Mouse (Mus musculus) urinary bladder, postnatal 10 days (tissue): Measurements from ENCODE around the gene Trio.
"Not testable (repeated sequence)": the region's sequence is repeated elsewhere in the genome, so short reads cannot be mapped to it uniquely, and the experiment has no call there.

ENCODE experiments used
- DNase-seq: peaks from one replicate; pipeline ENCODE4 v3.0.0; 2022; ENCODE audit warnings: low spot score

Trio gene

DNA sequence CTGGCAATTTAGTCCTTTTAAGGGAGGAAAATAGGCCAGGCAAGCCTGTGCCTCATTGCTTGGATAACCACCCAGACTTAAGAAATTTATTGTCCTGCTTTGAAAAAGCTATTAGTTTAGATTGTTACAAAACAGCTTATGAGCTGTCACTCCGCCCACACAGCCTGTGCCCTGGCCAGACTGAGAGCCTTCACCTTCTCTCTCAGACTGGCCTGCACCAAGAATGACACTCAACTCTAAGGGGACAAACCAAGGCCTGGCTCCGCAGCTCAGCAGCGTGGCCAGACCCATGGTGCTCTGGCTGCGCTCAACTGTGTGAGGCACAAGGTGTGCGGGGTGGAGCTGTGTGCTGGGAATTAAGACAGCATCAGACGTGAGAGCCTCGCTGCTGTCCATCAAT lies 254.1 kb downstream of the Trio start:
- no peak for DNase-seq

DNA sequence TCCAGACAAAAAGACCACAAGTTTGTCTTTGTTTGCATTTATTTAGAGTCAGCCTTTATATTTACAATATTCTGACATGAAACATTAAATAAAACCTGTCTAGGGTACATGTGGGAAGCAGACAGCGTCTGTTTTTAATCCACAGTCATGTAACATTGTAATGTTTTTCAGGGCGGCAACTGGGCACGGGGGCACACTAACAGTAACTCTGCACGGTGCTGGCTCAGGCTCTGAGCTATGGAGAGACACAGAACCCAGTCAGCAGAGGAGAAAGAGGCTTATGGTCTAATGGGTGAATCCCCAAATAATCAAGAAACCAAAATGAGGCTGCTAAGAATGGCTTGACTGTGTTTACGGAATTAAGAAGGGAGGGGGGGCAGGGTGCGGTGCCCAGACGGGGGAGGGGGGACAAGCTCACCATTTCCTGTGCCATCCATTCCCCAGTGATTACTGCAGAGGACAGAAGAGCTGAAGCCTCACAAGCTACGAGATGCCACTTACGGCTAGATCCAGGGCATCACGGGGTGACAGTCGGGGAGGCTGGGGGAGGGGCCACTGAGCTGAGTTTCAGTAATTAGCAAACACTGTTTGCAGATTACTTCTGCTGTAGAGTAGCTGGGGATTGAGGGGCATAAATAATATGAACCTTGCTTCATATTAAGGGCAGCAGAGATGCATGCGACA lies 255.0 kb downstream of the Trio start:
- DNase-seq: no peak

DNA sequence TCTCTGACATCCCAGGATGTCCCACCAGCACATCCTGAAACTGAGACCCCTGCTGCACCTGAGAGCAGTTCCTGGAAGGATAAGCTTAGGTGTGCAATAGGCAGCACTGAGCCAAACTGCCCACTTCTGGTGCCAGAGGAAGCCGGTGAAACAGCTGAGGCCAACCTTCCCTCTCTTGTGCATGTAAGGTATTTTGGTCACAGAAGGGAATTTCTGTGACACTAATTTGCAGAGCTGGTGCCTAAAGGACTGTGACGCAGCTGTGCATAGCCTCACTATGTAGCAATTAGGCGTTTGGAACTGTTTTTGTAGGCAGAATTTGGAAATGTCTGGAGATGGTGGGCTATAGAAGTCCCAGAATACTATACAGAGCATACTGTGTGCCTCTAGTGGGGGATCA lies 264.2 kb downstream of the Trio start:
- no peak for DNase-seq

DNA sequence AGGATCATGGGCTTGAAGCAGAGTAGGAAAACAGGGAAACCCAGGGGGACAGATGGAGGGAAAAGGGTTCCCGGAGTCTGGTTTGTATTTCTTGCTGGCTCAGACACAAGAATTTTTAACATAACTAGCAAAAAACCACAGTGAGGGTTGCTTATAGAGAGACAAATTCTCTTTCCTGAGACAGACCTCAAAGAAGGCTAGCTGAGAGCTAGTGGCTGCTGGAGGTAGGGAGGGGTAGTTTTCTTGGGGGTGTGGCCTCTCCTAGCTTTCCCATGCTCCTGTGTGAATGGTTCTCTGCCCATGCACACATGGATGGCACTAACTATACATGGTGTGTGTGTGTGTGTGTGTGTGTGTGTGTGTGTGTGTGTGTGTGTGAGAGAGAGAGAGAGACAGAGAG lies 265.0 kb downstream of the Trio start:
- DNase-seq: no peak

DNA sequence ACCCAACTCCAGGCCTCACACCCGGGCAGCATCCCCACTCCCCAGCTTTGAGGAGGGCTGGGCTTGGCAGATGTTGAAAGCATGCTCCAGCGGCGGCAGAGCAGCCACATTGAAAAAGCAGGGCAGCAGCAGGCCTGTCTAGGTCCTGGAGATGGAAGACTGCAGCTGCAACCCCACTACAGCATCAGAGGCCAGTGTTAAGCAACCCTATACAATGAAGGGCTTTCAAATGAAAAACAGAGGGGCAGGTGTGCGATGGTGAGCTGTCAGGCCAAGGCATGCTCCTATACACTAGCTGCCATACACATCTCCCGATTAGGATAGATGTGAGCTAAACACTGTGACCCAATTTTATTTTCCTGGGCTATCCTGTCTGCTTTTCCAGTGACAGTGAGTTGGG lies 265.8 kb downstream of the Trio start:
- no peak for DNase-seq

DNA sequence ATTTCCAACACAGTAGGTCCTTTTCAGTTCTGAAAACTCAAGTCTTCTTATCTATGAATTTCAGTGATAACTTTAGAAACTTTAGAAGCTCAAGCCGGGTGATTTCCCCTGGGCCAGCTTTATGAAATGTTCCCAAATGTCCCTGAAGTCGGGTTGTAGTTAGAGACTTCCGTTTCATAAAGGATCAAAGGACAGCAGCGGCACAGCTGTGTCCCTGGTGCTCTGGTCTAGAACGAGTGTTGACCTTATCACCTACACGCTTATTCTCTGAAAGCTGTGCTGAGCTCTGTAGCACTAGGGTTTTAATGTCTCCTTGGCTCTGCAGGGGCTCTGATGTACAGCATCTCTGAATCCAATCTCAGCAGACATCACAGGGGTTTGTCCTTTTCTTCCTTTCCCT lies 267.0 kb downstream of the Trio start:
- no peak for DNase-seq

DNA sequence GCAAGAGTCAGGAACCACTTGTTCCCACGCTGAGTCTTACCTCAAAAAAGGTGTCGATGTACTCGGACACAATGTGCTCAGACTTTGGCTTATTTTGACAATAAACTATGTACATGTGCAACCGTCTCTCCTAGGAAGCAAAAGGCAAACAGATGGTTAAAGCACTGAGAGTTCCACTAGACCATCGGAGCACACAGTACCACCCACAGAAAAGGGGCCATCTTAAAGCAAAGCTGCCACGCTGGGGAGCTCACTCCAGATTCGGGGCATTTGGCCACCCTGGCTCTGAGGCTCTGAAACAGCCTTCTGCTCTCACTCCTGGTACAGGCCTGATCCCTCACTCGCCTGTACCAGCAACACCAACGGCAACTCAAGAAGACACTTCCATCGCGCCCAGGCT lies 269.2 kb downstream of the Trio start:
- no peak for DNase-seq

DNA sequence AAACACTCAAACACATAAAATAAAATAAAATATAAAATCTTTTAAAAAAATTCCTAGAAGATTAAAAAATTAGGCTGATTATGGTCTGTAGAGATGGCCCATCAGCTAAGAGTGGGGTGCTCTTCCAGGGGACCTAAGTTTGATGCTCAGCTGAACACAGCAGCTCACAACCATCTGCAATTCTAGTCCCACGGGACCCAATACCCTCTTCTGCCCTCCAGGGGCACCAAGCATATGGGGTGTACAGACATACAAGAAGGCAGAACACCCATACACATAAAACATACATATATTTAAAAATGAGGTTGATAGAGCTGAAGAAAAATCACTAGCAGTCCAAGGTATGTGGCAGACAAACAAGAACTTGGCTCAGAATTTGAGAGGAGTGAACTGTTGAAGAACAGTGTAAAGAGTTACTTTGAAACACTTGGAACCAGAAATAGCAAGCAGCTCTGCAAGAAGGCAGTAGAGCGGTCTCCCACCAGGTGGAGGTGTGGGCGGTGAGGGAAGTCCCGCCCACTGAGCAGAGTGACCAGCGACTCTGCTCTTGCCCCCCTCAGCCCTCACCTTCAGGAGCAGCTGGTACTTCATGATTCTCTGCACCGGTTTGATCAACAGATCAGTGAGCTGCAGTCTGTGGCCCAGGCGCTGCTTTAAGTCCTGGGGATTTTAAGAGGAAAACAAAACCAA lies 270.9 kb downstream of the Trio start:
- no peak for DNase-seq

DNA sequence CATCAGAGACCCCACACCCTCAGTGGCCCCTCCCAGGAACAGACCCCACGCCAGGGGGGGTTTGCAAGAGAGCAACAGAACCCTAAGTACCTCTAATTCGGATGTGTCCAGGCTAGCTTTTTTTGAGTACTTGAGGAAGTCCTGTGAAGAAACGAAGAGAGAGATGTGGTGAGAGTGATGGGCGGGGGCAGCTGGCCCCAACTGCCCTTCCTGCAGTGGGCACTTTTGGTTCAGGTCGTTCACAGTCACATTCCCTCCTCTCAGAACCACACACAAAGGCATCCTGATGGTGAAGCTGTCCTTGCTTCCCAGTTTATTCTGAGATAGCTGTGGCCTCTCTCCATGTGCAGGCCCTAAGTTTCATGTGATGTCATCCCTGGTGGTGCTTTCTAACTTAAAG lies 271.7 kb downstream of the Trio start:
- DNase-seq: no peak

DNA sequence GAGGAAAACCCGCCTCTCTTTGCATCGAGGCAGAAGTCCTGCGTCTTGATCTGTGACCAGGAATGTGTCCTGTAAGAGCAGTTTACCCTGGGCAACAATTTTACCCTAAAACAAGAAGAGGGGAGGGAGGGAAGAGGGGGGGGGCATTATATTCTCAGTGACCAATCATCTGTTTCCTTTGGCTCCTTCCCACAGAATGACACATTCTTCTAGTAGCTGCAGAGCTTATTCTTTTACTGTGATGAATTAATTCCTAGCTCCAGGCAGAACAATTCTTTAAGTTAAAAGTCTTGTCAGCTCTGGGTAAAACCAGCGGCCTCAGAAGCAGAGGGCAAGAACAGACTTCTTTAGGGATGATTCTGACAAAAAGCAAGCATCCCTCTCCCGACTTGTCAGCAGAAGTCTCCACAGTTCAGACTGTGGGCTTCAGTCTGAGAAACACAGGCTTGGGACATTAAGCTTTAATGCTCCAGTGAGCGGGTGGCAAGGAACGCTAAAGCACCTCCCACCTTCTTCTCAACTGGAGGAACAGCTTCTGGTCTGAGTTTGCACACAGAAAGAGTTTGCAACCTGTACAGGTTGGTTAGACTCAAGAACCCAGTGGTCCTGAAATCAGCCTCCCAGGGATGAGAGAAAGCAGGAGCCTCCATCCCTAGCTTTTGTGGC lies 272.8 kb downstream of the Trio start:
- DNase-seq: no peak

DNA sequence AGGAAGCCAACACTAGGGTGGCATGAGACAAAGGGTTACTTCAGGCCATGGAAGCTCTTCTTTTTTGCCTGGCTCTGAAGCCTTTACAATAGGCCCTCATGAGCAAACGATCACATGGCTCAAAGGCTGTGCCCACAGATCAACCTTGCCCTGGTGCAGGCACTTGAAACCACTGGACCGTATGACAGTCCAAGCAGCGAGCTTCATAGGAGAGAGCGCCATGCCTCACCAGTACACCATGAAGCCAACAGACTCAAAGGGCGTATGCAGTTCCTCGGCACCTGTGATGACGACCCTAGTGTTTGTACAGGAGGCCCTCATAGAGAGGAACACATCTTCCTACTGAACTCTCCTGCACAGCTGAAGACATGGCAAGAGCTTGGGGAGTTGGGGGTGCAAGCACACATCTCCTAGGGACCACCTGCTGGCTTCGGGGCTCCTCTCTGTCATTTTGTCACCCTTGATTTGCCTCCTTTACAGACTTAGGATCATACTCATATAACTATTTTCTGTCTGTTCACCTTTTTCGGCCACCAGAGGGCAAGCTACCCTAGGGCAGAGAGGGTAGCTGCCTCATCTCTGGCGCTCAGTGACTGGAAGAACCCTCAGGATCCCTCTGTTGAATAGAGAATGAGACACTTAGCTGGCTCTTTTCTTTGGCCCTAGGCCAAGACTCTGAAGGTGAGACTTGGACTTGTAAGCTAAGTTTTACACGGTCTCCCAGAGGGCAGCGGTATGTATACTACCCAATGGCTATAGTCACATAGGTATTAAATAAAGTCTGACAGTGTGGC lies 273.8 kb downstream of the Trio start:
- DNase-seq: no peak

DNA sequence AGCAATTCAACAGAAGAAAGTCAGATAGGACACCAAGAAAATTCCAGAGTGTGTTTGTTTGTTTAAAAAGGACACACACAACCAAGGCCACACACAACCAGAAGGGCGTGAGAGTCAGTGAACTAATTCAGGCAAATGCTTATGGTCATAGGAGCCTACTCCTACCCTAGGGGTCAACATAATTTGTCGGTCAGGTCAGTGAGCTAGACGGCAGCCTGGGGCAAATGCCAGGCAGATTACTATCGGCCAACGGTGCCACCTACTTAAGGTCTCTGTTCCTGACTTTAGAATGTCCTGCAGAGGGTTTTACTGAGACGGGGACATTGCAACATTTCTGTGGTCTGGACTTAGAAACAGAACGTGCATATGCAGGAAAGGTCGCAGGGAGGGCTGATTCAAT lies 276.9 kb downstream of the Trio start:
- DNase-seq: no peak

DNA sequence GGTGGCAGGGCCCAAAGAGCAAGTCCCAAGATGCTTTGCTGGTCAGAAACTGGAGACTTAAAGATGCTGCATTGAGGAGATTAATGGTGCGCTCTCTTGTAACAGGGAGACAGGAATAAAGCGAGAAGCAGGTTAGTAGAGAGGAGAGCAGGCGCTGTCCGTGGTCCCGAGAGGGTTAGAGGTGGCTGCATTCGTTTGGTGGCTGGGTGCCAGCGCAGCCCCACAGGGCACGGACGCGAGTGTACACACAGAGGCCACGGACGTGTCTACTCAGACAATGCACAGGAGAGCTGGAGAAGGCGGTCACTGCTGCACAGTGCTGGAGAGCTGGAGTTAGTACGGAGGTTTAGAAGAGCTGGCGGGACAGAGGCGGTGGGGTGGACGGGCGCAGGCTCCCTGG lies 278.1 kb downstream of the Trio start:
- no peak for DNase-seq

DNA sequence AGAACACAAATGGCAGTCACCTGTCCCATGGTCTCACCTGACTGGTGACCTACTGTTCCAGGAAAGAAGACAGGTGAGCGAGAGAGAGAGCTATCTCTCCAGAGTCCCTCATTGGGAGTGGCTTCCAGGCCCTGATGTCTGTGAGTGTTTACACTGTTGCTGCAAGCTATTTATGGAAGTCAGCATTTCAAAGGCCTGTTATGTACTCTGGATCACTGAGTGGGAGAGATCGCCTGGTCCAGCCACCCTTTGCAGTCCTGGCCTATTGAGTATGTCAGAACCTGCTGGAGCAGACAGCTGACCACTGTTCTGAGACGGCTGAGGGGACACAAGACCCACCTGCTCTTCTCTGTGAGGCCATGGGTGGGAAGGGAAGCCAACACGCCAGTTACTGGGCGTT lies 280.7 kb downstream of the Trio start:
- DNase-seq: no peak

DNA sequence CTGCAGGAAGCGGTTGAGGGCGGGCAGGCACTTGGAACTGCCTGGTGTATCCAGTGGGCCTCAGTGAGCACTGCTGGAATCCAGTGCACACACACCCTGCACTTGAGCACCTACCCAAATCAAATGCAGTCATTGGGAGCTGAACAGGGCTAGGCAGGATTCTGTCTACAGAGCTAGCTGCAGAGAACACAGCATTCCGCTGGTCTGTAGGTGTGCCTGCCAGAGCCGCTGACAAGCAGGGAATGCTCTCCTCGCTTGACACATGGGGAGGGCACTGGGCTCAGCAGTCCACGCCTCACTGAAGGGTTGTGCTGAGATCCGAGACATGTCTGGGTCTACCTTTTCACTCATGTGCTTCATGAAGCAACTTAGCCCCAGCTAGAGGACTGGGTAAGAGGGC lies 285.6 kb downstream of the Trio start:
- no peak for DNase-seq

DNA sequence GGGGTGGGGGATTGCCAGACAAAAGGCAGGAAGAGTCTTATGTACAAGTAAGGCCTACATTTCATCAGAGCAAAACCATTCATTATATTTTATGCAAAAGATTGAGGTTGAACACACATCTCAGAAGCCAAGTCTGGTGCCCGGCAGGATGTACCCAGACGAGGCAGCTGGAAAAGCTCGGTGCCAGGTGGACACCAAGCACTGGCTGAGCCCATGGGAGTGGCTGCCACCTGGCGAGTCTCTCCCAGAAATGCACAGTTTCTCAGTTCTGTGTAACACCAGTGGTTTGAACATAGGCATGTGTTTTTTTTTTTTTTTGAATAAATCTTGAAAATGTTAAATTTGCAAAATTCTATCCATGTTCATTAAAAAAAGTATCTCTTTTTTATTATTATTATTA lies 293.8 kb downstream of the Trio start:
- DNase-seq: no peak

DNA sequence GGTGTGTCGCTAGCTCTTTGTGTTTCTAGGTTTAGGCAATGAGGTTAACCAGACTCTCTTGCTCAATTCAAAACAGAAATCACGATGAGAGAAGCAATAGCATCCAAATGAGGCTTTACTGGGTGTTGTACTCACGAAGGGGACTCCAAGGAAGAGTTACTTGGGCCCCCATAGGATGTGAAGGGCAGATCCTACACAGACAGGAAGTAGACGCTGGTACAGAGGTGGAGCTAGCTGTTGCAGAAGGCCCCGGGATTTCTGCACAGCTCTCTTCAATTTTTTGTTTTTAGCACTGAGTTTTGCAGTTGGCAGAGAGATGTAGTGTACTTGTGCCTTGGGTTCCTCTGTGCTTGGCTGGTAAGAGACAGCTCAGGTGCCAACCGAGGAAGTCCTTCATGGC lies 299.4 kb downstream of the Trio start:
- no peak for DNase-seq

DNA sequence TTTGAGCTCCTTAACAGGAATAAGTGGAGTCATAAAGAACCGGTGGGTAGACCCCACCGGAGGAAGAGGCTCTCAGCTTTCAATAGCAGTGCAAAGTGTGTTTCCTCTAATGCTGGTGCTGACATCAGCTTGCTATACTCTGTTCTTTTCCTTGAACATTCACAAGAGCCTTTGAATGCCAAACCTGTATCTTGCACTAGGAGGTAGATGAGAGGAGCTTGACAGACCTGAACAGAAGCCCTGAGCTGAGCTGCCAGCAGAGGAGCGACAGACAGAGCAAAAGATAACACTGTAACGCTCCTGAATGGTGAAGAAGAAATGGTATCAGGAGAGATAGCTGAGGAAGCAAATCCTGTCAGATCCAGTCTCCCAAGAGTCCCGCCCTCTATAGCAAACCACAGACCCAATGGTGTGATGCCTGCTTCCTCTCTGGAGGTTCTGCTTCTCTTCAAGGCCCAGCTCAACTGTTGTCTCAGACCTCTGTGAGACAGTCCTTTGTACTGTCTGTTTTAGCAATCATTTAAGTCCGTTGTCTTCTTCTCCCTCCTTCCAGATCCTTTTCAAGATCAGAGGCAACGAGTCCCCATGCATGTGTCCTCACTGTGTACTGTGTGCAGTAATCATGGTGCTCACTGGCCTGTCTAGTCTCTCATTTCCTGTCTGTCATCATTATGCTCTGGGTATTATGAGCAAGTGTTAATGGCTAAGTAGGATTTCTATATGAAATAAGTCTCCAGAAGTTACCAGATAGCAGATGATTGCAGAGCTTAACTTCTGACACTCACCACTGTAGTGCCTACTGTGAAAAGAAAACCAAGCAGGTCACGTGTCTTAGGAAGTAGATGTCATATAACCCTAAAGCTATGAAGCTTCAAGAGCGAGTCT lies 300.6 kb downstream of the Trio start:
- no peak for DNase-seq

DNA sequence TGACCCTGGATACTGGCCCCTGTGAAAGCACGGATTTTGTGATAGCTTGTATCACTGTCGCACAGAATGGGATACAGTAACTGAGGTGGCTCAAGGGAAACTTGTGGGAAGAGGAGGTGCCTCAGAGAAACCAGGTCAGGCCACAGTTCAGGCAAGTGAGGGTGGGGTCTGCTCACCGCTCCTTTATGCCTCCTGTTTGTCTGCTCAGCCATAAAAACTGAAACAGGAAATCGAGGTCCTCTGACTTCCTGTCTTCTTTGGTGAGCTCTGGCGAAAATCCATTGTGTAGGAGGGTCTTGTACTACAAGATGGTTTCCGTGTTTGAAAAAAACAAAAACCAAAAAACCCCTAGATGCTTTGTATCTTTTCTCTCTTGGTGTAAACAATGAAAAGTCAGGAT lies 301.4 kb downstream of the Trio start:
- no peak for DNase-seq

DNA sequence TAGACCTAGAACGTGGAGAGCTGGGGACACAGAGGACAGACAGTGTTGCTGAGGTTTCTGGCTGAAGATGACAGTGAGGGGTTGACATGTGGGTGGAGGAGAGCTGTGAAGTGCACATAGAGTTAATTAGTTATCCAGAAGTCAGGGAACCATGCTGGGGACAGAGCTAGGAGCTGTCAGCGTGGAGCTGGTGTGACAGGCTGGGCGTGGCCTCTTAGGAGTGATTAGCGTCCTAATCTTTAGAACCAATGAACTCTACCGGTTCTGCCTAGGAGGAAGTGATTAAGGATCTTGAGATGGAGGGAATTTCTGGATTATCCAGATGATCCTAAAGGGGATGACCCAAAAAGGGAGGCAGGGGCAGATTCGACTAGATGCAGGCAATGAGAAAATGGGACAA lies 301.9 kb downstream of the Trio start:
- DNase-seq: no peak

DNA sequence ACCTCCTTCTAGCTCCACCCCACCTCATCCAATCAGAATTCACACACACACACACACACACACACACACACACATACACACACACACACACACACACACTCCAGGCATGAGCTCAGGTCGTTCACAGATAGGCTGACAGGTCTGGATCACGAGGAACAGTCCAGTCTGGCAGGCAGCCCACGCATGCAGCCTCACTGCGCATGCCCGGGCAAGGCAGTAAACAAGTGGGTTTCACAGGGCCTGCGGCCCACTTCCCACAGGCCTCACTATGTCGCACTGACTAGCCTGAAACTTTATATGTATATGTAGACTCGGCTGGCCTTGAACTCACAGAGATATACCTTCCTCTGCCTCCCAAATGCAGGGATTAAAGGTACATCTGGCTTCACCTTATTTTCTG lies 305.4 kb downstream of the Trio start:
- not testable (repeated sequence) for DNase-seq

DNA sequence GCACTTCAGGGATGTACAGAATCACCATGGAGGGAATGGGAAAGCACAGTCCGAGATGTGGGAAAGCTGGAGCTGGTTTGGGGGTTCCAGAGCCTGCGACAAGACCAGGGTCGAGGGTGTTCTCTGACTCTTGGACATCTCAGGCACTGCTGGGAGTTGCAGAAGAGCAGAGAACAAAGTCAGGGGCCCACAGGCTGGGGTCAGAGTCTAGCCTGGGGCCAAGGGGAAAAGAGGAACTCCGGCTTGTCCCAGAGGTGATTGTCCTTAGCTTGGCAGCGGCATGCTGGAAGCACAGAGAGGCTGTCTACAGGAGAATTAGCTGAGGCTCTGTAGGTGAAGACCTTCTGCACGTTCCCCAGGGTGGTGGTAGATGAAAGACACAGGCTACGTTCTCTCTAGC lies 307.0 kb downstream of the Trio start:
- no peak for DNase-seq
